Mouse (Mus musculus) heart, postnatal 4 days (tissue): ENCODE data around the gene Sppl2b. TPM values are rescaled to one million over a fixed set of nuclear protein-coding genes. Genes with fewer than 3 reads are reported as not detected.

ENCODE experiments used
- DNase-seq: peaks from one replicate; pipeline ENCODE4 v3.0.0; 2021
- total RNA-seq, 2 experiments: library from RNA; stranded (reverse); gene quantifications; 2 replicates each; pipeline ENCODE4 v1.2.3; 2021

The Sppl2b gene
- total RNA-seq, 2 experiments from 2014 or later, result 23.4 to 24.8 TPM

DNA sequence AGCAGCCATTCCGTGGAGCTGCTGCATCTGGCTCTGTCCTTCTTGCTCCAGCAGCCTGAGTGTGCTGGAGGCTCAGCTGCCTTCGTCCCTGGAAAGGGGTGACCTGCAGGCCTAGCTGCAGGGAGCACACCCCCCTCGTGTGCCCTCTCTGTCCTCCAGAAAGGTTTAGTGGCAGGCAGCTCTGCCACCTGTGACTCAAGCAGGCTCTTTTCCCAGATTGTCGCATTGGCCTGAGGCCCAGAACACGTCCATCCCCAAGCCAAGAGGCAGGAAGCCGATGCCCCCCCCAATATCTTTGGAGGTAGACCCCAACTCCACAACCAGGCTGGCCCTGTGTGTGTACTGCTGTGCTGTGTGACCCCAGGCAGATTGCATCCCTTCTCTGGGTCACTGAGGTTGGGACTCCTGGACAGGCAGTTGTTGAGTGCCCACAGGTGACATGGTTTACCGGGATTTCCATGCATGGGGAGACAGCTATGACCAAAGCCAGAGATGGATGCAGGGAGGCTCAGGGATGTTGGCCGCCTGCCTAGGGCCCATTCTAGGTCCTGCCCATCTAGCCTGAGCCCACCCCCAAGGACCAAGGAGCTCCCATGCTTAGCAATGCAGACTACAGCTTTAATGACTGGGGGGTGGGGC is 9.9 kb upstream of the Sppl2b start:
- DNase-seq, result peak; percentile 37

DNA sequence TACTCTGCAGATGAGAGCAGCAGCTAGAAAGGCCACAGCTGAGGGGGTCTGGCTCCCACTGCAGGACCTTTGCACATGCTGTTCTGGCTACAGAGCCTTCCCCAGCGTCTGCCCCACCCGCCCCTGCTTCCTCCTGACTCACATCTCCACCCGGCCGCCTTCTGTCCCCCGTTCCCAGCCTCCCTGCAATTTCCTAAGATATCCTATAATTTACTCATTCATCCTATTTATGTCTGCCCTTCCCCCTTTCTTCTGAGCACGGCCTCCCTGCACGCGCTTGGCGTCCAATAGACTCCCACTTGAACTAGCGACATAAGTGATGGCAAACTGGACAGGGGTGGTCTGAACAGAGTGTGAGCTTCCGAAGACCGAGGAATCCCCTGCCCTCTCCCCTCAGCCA is 9.3 kb upstream of the Sppl2b start:
- no peak for DNase-seq

DNA sequence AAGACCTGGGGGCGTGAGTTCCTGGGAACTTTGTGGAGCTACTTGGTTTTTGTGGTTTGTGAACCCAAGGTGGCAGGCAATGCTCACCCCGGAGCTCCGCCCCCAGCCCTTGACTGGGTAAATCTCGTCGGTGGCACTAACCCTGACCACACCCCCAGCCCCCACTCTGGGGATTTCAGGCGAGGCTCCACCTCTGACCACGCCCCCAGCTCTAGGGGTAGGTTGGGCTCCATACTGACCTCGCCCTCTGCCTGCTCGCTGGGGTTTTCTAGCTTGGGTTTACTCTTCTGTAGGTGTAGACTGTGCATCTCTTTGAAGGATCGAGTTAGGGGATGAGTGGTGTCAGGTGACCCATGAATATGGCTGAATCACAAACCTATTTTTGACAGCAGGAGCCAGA is 6.5 kb upstream of the Sppl2b start:
- DNase-seq, result peak; percentile 56

DNA sequence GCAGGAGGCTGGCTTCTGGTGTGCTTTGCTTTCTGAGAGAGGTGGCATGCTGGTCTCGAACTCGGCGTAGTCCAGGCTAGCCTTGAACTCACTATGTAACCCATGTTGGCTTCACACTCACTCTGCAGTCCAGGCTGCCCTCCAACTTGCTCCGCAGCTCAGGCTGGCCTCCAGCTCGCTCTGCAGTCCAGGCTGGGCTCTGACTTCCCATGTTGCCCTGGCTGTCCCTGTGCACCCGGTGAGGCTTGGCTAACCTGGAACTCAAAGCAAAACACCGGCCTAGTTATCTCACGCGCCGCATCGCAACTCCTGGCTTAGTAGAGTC is 636 bp downstream of the Sppl2b start:
- DNase-seq, result no peak

DNA sequence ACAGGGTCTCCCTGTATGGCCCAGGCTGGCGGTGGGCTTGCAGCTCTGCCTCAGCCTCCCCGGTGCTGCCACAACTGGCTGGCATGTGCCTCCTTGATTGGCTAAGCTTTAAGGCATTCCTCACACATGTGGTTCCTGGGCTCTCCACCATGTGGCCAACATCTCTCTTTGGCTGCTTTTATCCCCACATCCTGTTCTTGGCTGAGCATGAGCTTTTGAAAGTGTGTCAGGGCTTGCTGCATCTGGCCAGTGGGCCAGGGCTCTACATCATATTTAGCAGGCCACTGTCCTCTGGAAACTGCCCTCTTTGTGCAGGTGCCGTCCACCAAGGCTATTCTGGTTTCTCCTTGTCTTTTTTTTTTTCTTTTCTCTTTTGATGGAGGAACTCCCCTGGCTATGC is 1.2 kb downstream of the Sppl2b start:
- peak; percentile 30 for DNase-seq

DNA sequence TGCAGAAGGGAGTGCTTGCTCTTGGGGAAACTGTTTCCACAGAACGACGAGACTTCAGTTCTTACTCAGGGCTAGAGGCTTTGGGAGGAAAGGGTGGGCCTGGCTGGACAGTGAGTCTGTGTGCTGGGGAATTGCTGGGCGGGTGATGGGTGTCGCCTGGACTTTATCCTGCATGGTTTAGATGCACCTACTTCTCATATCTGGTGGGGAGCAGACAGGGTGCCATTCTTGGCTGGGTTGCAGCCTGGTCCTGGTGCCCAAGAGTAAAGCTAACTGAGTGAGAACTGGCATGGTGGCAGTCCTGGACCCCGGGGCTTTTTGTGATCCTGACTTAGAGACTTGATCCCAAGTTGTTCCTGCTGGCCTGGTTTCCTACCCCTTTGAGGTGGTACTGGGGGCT is 1.8 kb downstream of the Sppl2b start:
- DNase-seq, result no peak

DNA sequence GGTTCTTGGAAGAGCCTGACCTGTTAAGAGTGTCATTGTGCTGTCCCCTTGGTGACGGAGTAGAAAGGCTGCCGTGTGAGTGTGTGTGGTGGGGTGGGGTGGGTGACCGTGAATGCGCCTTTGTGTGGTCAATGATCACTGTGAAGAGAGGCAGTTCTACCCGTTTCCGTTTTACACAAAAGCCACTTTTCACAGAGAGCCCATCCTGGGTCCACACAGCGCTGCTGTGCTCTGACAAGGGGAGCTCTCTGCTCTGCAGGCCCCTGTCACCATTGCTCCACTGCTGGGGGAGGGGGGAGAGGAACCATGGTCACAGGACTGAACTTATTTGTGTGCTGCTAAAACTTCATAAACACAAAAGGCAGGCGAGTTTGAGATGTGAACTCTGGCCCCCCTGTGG is 2.3 kb downstream of the Sppl2b start:
- no peak for DNase-seq

DNA sequence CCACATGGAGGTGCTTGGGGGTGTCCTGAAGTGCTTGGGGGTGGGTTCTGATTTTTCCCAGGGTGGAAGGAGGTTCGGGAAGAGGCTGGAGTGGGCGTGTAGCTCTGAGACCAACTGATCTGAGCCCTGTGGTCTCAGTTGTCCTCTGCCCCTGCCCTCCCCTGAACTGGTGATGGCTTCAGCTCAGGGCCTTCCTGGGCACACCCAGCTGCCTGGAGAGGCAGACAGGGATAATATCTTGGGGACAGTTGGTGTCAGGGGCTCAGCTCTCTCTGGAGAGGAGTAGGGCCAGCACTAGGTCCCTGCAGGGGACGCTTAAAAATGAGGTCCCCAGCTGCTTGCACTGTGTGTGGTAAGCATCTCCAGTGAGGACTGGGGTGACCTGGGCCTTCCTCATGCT is 2.8 kb downstream of the Sppl2b start:
- no peak for DNase-seq

DNA sequence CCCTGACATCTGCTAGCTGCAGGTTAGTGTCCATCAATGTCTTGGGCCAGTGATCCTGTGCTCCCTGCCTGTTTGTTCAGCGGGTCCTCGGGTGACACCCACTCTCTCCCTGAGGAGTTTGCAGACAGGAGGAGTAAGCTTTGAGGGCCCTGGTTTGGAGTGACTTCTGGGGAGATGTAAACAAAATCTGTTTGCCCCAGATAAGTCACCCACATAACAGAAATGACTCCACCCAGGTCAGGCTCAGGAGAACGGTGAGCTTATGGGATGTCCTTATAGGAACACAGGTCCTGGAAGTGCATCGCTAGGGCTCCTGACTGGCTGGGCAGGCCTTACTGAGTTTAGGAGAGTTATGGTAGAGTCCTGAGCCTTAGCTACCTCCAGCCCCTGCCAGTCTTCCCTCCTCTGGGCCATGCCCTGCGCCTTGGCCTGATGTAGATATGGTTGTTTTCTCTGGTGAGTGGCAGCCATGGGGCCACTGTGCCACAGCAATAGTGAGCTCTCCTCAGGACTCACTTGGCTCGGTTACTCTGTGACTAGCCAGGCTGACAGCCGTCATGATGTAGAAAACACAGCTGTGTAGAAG is 3.4 kb downstream of the Sppl2b start:
- DNase-seq, result no peak

DNA sequence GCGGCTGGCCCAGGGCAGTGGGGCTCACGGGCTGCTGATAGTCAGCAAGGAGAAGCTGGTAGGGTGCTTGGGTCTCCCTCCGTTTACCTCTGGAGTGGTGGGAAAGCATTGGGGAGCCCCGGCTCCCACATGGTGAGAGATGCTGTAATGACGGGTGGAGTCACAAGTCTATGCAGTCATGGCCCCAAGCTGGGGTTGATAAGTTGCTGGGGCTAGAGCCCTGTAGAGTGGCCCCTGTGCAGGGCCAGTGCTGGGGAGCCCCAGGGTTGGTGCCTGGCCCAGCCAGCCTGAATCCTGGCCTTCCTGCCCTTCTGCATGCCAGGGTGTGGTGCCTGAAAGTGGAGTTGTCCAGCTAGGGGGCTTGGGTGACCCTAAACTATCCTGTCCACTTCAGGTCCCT is 7.2 kb downstream of the Sppl2b start:
- DNase-seq, result no peak

DNA sequence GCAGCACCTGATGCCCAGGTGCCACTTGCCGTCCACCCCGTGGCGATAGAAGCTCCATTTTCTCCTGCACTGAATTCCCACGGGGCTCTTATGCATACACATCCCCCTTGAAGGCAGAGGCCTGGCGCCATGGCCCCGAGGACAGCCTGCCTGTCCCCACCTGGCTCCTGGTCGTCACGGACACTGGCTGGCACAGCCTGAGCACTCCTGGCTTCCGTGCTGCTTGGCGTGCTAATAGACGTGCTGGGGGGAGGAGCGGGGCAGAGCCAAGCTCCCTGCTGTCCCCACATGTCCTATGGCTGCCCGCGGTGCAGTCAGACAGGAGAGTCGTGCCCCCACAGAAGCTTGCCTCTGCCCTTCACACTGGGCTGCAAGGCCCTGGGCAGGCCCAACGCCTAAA is 9.4 kb downstream of the Sppl2b start:
- no peak for DNase-seq

DNA sequence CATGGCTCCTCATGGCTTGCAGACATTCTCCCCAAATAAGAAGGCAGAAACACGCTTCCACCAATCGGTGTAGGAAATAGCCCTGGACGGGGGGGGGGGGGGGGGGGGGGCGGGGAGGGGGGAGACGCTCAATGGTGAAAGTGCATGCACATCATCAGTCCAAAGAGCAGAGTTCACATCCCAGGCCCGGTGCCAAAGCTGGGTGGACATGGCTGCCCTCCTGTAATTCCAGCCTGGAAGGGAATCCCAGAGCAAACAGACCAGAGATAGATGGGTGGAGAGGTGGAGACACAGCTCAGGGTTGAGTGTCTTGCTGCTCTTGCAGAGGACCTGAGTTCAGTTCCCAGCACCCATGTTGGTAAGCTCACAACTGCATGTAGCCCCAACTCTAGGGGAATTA is 15.9 kb downstream of the Sppl2b start:
- no peak for DNase-seq

DNA sequence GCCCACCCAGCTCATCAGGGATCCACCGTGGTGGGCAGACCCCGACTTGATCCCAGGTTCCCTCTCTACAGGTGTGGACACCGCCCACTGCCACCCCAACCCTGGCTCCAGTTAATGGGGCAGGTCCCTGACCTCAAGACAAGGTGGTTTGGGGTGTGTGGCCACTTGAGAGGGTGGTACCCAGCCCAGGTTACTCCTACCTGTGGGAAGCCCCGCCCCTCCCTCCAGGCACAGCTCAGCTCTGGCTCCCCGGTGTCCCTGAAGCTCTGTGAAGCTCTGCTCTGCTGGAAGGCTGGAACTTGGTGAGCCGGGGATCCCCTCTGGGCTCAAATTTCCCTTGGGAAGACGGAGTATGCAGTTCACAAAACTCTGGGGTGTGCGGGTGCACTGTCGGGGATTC is 16.5 kb downstream of the Sppl2b start, which contains the start of gene Tmprss9:
Gene Tmprss9, plus strand, starts transcription at position 268 of the 400 bp plus-strand sequence.
- no peak for DNase-seq

DNA sequence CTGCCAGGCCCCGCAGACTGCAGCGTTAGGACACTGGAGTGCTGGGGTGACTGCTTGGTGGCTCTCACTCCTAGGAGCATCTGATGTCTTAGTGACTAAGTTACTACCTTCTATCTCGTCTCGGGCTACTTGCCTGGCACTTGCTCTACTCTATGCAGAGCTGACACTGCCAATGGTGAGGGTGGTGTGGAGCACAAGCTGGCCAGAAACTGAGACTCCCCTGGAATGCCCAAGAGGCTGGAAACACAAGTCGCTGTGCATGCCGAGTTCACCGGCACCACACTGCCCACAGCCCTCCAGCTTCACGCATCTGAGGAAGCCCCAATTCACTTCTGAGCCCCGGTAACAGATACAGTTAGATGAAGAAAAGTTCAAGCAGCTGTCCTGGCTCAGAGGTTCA is 19.0 kb downstream of the Sppl2b start:
- DNase-seq, result no peak

DNA sequence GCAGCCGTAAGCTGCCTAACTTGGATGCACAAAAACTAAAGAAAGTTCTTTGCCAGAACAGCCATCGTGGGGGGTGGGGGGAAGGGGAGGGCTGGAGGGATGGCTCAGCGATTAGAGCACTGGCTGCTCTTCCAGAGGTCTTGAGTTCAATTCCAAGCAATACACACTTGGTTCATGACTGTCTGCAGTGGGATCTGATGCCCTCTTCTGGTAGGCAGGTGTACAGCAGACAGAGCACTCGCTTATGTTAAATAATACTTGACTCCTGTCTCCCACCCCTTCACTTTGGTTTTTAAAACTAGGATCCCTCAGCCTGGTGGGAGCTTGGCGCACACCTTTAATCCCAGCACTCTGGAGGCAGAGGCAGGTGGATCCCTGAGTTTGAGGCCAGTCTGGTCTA is 21.0 kb downstream of the Sppl2b start:
- DNase-seq, result peak; percentile 74

DNA sequence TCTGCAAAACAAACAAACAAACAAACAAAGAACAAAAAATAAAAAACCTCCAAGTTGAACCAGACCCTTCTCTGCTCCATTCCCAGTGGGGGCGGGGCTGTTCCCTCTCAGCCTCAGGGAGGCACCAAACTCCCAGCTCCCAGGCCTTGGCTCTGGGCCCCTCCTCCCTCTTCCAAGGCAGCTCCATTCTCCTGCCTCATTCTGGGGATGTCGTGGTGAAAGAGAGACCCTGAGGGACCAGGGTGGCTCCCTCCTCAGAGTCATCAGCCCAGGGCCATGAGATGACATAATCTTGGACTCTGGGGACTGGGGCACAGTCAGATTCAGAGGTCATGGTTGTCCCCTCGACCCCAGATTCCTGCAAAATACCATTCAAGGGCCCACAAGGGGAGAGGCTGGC is 21.5 kb downstream of the Sppl2b start:
- DNase-seq, result no peak

DNA sequence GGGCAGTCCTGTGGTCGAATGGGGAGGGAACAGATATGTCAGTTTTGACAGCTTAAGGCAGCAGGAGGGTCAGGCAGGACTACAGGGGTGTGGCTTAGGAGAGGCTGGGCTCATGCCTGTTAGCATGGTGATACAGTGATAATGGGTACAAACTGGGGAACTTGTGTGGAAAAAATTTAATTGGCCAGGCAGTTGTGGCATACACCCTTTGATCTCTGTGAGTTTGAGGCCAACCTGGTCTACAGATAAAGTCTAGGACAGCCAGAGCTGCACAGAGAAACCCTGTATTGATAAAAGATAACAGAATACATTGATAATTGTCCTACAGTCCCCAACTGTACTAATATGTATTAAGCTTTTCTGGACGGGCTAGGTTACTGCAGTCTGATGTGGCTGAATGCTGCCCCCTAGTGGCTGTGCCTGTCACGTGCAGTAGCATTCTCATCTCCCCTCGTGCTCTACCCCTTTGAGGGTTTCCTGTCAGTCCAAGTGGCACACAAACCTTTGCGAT is 25.1 kb downstream of the Sppl2b start:
- DNase-seq, result peak; percentile 82

DNA sequence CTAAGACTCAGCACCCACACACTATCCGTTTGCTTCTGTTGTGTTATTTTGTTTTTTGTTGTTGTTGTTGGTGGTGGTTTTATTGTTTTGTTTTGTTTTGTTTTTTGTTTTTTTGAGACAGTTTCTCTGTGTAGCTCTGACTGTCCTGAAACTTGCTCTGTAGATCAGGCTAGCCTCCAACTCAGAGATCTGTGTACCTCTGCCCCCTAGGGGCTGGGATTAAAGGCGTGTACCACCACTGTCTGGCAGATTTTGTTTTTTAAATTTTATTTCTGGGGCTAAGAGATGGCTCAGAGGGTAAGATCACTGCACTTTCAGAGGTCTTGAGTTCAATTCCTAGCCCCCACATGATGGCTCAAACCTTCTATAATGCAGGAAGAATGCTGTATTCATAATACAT is 25.8 kb downstream of the Sppl2b start:
- DNase-seq, result no peak

DNA sequence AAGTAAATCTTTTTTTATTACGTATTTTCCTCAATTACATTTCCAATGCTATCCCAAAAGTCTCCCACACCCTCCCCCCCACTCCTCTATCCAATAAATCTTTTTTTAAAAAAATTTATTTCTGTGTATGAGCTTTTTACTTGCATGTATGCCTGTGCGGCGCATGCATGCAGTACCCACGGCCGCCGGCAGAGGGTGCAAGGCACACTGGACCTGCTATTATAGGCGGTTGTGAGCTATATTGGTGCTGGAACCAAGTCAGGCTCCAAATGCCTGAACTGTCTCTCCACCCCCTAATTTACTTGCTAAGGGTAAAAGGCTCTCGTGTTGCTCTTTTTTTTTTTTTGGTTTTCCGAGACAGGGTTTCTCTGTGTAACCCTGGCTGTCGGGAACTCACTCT is 26.2 kb downstream of the Sppl2b start:
- DNase-seq, result peak; percentile 85

DNA sequence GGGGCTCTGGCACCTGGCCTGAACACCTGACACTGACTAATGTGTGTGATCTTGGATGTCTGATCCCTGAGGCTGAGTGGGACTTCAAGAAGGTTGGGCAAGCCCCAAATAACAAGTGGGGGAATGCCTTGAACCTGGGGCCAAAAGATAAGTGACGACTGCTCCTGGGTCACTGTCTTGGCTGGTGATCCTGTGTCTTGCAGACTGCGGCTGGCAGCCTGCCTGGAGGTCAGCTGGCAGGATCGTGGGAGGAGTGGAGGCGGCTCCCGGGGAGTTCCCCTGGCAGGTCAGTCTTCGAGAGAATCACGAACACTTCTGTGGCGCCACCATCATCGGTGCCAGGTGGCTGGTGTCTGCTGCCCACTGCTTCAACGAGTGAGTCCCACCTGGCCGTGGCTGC is 32.1 kb downstream of the Sppl2b start:
- peak; percentile 82 for DNase-seq

DNA sequence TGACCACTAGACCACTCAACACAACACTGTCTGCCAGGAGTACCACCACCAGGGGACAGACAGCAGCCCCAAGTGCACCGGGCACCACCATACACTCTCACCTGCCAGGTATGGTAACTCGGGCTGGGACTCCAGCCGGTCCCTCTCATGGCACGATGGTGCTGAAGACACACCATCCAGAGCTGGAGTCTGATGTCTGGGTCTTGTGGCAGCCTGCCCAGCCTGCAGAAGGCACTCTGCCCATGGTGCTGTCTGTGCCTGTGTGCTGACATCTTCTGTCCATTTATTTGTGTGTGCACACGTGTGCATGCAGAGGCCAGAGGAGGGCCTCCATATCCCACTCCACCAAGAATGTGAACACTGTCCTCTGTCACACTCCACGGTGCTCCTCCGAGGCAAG is 40.0 kb downstream of the Sppl2b start:
- DNase-seq, result no peak

DNA sequence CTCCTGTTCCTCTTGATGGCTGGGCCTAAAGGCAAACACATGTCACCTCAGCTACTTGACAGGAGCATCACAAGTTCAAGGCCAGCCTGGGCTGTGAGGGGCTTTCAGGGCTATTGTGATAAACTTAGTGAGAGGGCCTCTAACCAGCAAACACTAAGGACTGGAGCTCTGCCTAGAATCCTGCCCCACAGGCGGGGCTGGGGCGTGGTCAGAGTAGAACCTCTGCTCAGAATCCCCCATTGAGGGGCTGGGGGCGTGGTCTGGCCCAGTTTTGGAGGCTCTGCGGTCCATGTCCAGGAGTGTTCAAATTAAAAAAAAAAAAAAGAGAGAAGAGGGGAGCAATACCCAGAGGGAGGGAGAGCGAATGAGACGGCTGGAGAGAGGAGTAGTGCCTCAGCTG is 40.6 kb downstream of the Sppl2b start:
- no peak for DNase-seq

DNA sequence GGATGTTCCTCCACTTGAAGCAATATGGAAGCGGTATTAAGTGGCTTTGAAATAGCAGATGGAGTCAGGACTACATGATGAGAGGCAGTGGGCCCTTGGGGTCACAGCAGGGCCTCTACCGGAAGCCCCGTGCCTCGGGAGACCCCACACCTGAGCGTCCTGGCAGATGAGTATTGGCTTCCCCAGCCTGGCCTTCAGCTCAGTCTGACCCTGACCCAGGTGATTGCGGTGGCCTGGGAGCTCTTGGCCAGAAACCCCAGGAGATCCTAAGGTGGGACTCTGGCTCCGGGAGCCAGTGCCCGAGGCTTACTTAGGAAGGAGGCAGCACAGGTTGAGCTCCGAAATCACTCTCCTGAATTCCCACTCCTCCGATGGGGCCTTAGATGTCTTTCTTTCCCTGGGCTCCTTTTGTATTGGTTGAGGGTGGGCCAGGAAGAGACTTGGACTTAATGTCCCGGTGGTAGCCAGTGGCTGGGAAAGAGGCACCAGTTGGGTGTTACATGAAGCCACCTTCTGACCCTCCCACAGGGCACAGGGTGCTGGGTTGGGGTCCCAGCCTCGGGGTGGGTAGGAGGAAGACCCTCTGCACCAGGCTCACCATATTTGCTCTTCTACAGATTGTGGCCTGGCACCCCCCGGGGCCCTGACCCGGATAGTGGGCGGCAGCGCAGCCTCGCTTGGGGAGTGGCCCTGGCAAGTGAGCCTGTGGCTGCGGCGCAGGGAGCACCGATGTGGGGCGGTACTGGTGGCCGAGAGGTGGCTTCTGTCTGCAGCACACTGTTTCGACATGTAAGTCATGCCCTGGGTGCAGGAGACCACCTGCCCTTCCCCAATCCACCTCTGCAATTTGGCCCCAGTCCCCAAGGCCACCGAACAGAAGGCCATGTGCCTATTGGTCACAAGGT is 41.8 kb downstream of the Sppl2b start:
- no peak for DNase-seq
